Mouse (Mus musculus) liver, embryonic 14.5 days (tissue): ENCODE measurements around the gene Pdik1l. TPM values are rescaled to one million over a fixed set of nuclear protein-coding genes. Genes with fewer than 3 reads are reported as not detected.

ENCODE experiments used
- ATAC-seq: fragments of 200-750 bp; cut with Nextera tagmentation; 2 replicates; pipeline ENCODE4 v1.8.0; 2017; ENCODE audit warnings: moderate number of reproducible peaks, mild to moderate bottlenecking, moderate library complexity; ENCODE audit not compliant: insufficient read depth
- DNase-seq, 3 experiments: peaks; one replicate each; pipeline ENCODE4 v3.0.0-alpha.2; 2012 to 2013; ENCODE audit warnings: low read depth in 3 of 3, low spot score in 3 of 3
- H3K27ac ChIP-seq: fragments of 300-500 bp; sonication (generic); 2 replicates; pipeline ENCODE4 v1.5.1; 2014; ENCODE audit warnings: moderate library complexity, mild to moderate bottlenecking, control low read depth, inconsistent platforms
- H3K27me3 ChIP-seq: fragments of 300-500 bp; sonication (generic); 2 replicates; pipeline ENCODE4 v1.6.1; 2014; ENCODE audit warnings: mild to moderate bottlenecking, low read length, moderate library complexity; ENCODE audit not compliant: control insufficient read depth, insufficient read depth
- H3K36me3 ChIP-seq: fragments of 300-500 bp; sonication (generic); replicated peaks from 2 replicates; pipeline ENCODE4 v1.6.1; 2014; ENCODE audit warnings: low read depth; ENCODE audit not compliant: control insufficient read depth, insufficient read depth
- H3K4me1 ChIP-seq, 2 experiments: fragments of 200-500 bp in 1 of 2; fragments of 300-500 bp in 1 of 2; sonication (generic) in 1 of 2; replicated peaks; 2 replicates each; pipeline ENCODE4 v1.6.1; 2012 to 2014; ENCODE audit warnings: antibody characterized with exemption in 1 of 2, inconsistent platforms in 1 of 2, low read length in 1 of 2; ENCODE audit not compliant: control insufficient read depth in 2 of 2, insufficient read depth in 2 of 2
- H3K4me2 ChIP-seq: fragments of 300-500 bp; sonication (generic); 2 replicates; pipeline ENCODE4 v1.6.1; 2014; ENCODE audit warnings: low read depth, mild to moderate bottlenecking, control low read depth, moderate library complexity
- H3K4me3 ChIP-seq, 2 experiments: fragments of 200-500 bp in 1 of 2; fragments of 300-500 bp in 1 of 2; sonication (generic) in 1 of 2; 2 replicates each; pipeline ENCODE4 v1.5.1; 2012 to 2014; ENCODE audit warnings: low read depth in 2 of 2, low read length in 2 of 2, mild to moderate bottlenecking in 2 of 2, control low read depth in 1 of 2, inconsistent platforms in 1 of 2, moderate library complexity in 1 of 2; ENCODE audit not compliant: insufficient read depth in 1 of 2
- H3K9ac ChIP-seq: fragments of 300-500 bp; sonication (generic); replicated peaks from 2 replicates; pipeline ENCODE4 v1.6.1; 2014; ENCODE audit warnings: mild to moderate bottlenecking, control low read depth, moderate library complexity
- H3K9me3 ChIP-seq: fragments of 300-500 bp; sonication (generic); 2 replicates; pipeline ENCODE4 v1.6.1; 2016; ENCODE audit warnings: low read length, mixed read lengths; ENCODE audit not compliant: control insufficient read depth
- CTCF ChIP-seq: IDR thresholded peaks from 2 replicates; pipeline ENCODE4 v1.5.1; 2016; ENCODE audit warnings: antibody characterized with exemption, low read depth, control low read depth
- EP300 ChIP-seq: IDR thresholded peaks from 2 replicates; pipeline ENCODE4 v1.6.1; 2016; ENCODE audit warnings: antibody characterized with exemption, low read depth
- WGBS: fragments of 180-500 bp; shearing (Covaris S2); extraction: QIAGEN DNeasy Blood & Tissue Kit; methylation state at CpG from one replicate; pipeline ENCODE4 v1.1.7; 2014; ENCODE audit not compliant: insufficient replicate concordance; 5-methylcytosine and 5-hydroxymethylcytosine counted together
- polyA plus RNA-seq, 2 experiments: library from polyadenylated mRNA; depleted of rRNA in 1 of 2; stranded (reverse) in 1 of 2; unstranded in 1 of 2; fragments of >200 nt; fragmentation: Nextera tagmentation in 1 of 2; extraction: Ambion mirVana in 1 of 2; gene quantifications; 2 replicates each; pipeline versions ENCODE4 v1.2.1 to v1.2.3; 2012 to 2014

The Pdik1l gene
- polyA plus RNA-seq, 2 experiments = 4.5 to 12.4 TPM

GRCm38 (mm10) chr4:134265860-134266585 lies 21.7 kb downstream of the Pdik1l start:
- Histone ChIP-seq H3K36me3 (no peaks in the 10 kb centered on the region), H3K4me3 (no peak overlapping the region), H3K4me2 (no peak overlapping the region), H3K27me3 (no peaks in the 10 kb centered on the region), H3K27ac (no peak overlapping the region), H3K4me1 (no peaks in the 10 kb centered on the region), H3K9ac (no peak overlapping the region), H3K9me3 (no peaks in the 10 kb centered on the region)
- ATAC-seq (no peak), DNase-seq (no peak)
- 46% methylated on average over 9 of the region's 9 CpGs for WGBS
- TF ChIP-seq CTCF (no peak), EP300 (no peak)

DNA sequence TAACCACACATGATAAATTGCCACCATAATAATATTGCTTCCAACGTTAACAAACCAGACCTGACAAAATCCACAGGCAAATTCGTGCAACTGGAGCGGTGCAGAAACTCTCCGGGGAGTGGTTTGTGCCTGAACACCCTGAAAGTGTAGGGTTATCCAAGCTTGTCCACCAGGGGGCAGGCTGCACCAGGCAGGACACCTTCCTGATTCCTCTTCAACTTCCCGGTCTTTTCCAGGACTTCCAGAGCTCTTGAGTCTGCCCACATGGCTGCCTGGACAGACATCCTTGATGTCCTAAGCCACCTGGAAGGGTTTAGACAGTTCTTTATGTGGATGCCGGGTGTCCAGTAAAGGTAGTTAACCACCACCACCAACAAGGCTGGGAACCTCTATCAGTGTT lies 24.5 kb downstream of the Pdik1l start:
- Histone ChIP-seq H3K9ac (no peak overlapping the region), H3K4me2 (no peak overlapping the region), H3K27ac (no peak overlapping the region), H3K9me3 (no peaks in the 10 kb centered on the region), H3K36me3 (no peaks in the 10 kb centered on the region), H3K4me1 (no peaks in the 10 kb centered on the region), H3K4me3 (no peak overlapping the region), H3K27me3 (no peaks in the 10 kb centered on the region)
- TF ChIP-seq EP300 = no peak
- peak; percentile 93 for TF ChIP-seq CTCF
- ATAC-seq (no peak), DNase-seq (no peak)
- WGBS = 28% methylated on average over 6 of the region's 6 CpGs

DNA sequence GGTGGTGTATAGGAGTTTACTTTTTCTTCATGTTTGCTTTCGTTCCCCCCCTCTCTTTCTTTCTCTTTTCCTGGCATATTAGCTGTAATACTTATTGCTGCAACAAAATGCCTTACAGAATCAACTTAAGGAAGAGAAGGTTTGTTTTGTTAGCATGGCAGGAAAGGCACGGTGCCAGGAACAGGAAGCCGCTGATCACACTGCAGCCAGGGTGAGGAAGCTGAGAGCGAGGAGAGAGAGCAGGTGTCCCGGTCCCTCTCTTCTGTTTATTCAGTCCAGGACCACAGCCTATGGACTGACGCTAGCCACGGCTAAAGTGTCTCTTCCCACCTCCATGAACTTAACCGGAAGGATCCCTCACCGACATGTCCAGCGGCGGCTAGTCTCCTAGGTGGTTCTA lies 29.3 kb downstream of the Pdik1l start:
- ATAC-seq = no peak
- no peak for DNase-seq
- no peak overlapping the region for H3K4me2 ChIP-seq
- H3K27ac ChIP-seq = no peak overlapping the region
- peaks cover 28% of the 10 kb centered on the region for H3K27me3 ChIP-seq
- H3K36me3 ChIP-seq = no peaks in the 10 kb centered on the region
- 34% methylated on average over 11 of the region's 11 CpGs for WGBS
- no peak overlapping the region for H3K4me3 ChIP-seq
- H3K9me3 ChIP-seq = no peaks in the 10 kb centered on the region
- TF ChIP-seq CTCF = no peak
- no peak for TF ChIP-seq EP300
- peaks cover 0 to 15% of the 10 kb centered on the region in 2 experiments; a peak in 2 of 4 replicates for H3K4me1 ChIP-seq
- no peak overlapping the region for H3K9ac ChIP-seq

DNA sequence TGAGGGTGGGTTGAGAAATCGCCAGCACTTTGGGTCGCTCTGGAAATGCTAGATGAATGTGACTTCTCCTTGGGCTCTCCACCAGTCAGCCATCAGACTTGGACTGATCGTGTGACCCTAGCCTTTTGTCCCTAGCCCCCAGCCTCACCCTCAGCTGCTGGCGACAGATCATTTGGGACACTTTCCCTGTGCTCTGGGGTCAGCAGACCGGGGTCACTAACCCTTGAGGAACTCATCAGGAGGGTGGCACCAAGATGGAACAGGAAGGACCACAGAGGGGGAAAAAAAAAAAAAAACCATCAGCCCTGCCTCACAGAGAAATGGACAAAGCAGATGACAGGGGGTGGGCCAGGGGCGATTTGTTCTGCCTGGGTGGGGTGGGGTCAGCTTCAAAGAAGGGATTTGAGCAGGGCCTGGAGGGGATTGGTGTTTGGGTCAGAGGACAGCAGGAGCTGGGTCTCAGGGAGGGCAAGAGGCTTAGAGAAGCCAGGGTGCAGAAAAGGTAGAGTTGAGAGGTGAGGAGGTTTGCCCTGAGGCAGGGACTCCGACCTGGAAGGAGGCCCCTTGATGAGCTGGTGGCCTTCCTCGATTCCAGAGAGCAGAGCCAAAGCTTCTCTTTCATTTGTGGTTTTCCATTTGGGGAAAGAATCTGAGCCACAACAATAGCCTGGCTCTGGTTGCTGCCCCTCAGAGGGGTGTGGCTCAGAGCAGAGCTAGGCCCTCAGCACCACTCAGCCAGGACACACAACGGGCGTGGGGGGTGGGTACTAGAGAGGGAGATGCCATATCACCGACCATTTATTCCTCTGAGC lies 30.3 kb downstream of the Pdik1l start:
- no peak overlapping the region for H3K4me2 ChIP-seq
- peaks cover 37% of the 10 kb centered on the region for H3K27me3 ChIP-seq
- peaks cover 0 to 15% of the 10 kb centered on the region in 2 experiments; a peak in 2 of 4 replicates for H3K4me1 ChIP-seq
- no peaks in the 10 kb centered on the region for H3K36me3 ChIP-seq
- no peak overlapping the region for H3K4me3 ChIP-seq
- no peak overlapping the region for H3K9ac ChIP-seq
- ATAC-seq (no peak), DNase-seq (no peak)
- WGBS = 32% methylated on average over 11 of the region's 11 CpGs
- no peaks in the 10 kb centered on the region for H3K9me3 ChIP-seq
- TF ChIP-seq EP300 (no peak), CTCF (no peak)
- no peak overlapping the region for H3K27ac ChIP-seq
